Mouse (Mus musculus) retina, embryonic 14.5 days (tissue): ENCODE measurements around the gene Rbms1.

ENCODE experiments used
- DNase-seq: peaks from one replicate; pipeline ENCODE4 v3.0.0-alpha.2; 2015; ENCODE audit warnings: low spot score

Gene Rbms1

GRCm38 (mm10) chr2:60711098-60711880 lies 251.7 kb downstream of the Rbms1 start:
- DNase-seq, result no peak

DNA sequence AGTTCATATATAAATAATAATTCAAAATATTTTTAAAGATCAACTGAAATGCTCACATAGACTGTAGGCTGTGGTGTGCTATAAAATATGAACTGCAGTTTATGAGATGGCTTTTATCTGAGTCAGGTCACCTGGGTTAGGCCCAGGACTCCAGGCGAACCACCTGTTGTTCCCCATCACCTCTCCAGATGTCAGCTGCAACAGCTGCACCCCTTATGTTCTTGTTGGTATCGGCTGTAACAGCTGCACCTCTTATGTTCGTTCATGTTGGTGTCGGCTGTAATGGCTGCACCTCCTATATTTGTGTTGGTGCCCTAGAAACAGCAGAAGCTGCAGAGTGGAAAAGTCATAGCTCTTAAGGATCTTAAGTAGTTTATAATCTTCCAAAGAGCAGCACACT lies 252.7 kb downstream of the Rbms1 start:
- no peak for DNase-seq

DNA sequence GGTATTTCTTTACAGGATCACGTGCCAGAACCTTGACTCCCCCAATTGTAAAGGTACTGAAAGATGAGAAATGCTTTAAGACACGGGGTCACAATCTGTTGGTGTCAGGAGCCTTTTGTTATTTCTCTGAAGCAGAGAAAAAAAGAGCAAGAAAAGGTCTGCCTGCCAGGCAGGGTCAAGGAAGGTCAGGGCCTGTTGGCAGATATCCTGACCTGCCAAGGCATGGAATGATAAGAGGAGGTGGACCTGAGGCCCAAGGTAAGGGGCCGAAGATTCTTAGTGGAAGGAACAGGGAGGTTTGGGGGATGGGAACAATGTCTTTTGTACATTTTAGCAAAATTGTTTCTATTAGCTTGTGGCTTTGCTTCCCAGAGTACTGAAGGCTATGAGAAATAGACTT lies 254.3 kb downstream of the Rbms1 start:
- DNase-seq, result no peak

DNA sequence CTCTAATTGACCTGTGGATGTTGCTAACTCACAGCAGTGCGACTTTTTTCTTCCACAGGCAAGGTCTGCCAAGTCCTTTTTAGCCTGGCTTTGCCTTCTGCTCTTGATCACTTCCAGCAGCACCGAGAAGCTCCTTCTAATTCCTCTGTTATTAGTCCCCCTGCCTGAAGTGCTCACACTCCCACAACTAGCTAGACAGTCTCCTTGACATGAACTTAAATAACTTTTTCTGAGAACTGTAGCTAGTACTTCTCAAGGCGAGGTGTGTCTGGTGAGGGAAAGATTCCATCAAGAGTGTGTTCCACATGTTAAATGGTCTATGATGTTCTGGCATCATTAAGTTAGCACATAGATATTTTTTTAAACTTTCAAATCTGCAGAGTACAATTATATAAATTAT lies 256.1 kb downstream of the Rbms1 start:
- DNase-seq, result no peak

GRCm38 (mm10) chr2:60705426-60705825 lies 257.6 kb downstream of the Rbms1 start:
- no peak for DNase-seq

GRCm38 (mm10) chr2:60703315-60703714 lies 259.7 kb downstream of the Rbms1 start:
- no peak for DNase-seq

GRCm38 (mm10) chr2:60700956-60701355 lies 262.0 kb downstream of the Rbms1 start:
- DNase-seq, result no peak
